Mouse (Mus musculus): Measurements from ENCODE around the gene Elmod2. TPM values are rescaled to one million over a fixed set of nuclear protein-coding genes. Genes with fewer than 3 reads are reported as not detected.
"Not testable (repeated sequence)": the region's sequence is repeated elsewhere in the genome, so short reads cannot be mapped to it uniquely, and the experiment has no call there.

The Elmod2 gene
- polyA plus RNA-seq, 1 experiment, result 23.3 TPM

- Histone ChIP-seq H3K27me3 (ENCODE audit: control insufficient read depth, insufficient read depth, low read length, poor library complexity, severe bottlenecking) (no peaks in the 10 kb centered on the region), H3K4me1 (ENCODE audit: control insufficient read depth, insufficient read depth, low read length) (no peaks in the 10 kb centered on the region), H3K36me3 (ENCODE audit: control insufficient read depth, insufficient read depth, low read length, poor library complexity, severe bottlenecking) (no peaks in the 10 kb centered on the region), H3K27ac (ENCODE audit: insufficient read depth, low read length) (no peak overlapping the region), H3K4me3 (ENCODE audit: low read depth, low read length) (no peak overlapping the region), H3K9ac (ENCODE audit: low read depth, poor library complexity, severe bottlenecking) (no peak overlapping the region), H3K9me3 (replicated peaks; ENCODE audit: control insufficient read depth, insufficient read depth, low read length, poor library complexity, severe bottlenecking) (no peaks in the 10 kb centered on the region)
- TF ChIP-seq CTCF (IDR thresholded peaks at IDR 0.05; ENCODE audit: low read depth, low read length) (peak; percentile 57), POLR2A (IDR thresholded peaks at IDR 0.05; ENCODE audit: insufficient read depth, low read length) (no peak)
Observed at GRCm38 (mm10) chr8:83323056-83323455, 9.2 kb downstream of the Elmod2 start.

- Histone ChIP-seq H3K4me3 (ENCODE audit: low read depth, low read length) (no peak overlapping the region), H3K9ac (ENCODE audit: low read depth, poor library complexity, severe bottlenecking) (no peak overlapping the region), H3K36me3 (ENCODE audit: control insufficient read depth, insufficient read depth, low read length, poor library complexity, severe bottlenecking) (no peaks in the 10 kb centered on the region), H3K27me3 (ENCODE audit: control insufficient read depth, insufficient read depth, low read length, poor library complexity, severe bottlenecking) (no peaks in the 10 kb centered on the region), H3K27ac (ENCODE audit: insufficient read depth, low read length) (no peak overlapping the region), H3K4me1 (ENCODE audit: control insufficient read depth, insufficient read depth, low read length) (no peaks in the 10 kb centered on the region), H3K9me3 (replicated peaks; ENCODE audit: control insufficient read depth, insufficient read depth, low read length, poor library complexity, severe bottlenecking) (no peaks in the 10 kb centered on the region)
- TF ChIP-seq EP300 (IDR thresholded peaks at IDR 0.05; ENCODE audit: insufficient read depth, low read depth, low read length) (no peak), CTCF (IDR thresholded peaks at IDR 0.05; ENCODE audit: low read depth, low read length) (no peak)
Observed at GRCm38 (mm10) chr8:83322374-83322773, 9.9 kb downstream of the Elmod2 start.

GRCm38 (mm10) chr8:83320543-83320942 lies 11.7 kb downstream of the Elmod2 start:
- no peaks in the 10 kb centered on the region for H3K27me3 ChIP-seq (ENCODE audit: control insufficient read depth, insufficient read depth, low read length, poor library complexity, severe bottlenecking)
- TF ChIP-seq EP300 (IDR thresholded peaks at IDR 0.05; ENCODE audit: insufficient read depth, low read depth, low read length) (no peak), POLR2A (IDR thresholded peaks at IDR 0.05; ENCODE audit: insufficient read depth, low read length) (no peak), CTCF (IDR thresholded peaks at IDR 0.05; ENCODE audit: low read depth, low read length) (no peak)
- no peak overlapping the region for H3K9ac ChIP-seq (ENCODE audit: low read depth, poor library complexity, severe bottlenecking)
- no peaks in the 10 kb centered on the region for H3K9me3 ChIP-seq (replicated peaks; ENCODE audit: control insufficient read depth, insufficient read depth, low read length, poor library complexity, severe bottlenecking)
- no peak overlapping the region for H3K4me3 ChIP-seq (ENCODE audit: low read depth, low read length)
- H3K27ac ChIP-seq (ENCODE audit: insufficient read depth, low read length), result no peak overlapping the region
- H3K4me1 ChIP-seq (ENCODE audit: control insufficient read depth, insufficient read depth, low read length), result no peaks in the 10 kb centered on the region
- H3K36me3 ChIP-seq (ENCODE audit: control insufficient read depth, insufficient read depth, low read length, poor library complexity, severe bottlenecking), result no peaks in the 10 kb centered on the region

- no peak overlapping the region for H3K9ac ChIP-seq (ENCODE audit: low read depth, poor library complexity, severe bottlenecking)
- no peaks in the 10 kb centered on the region for H3K4me1 ChIP-seq (ENCODE audit: control insufficient read depth, insufficient read depth, low read length)
- no peaks in the 10 kb centered on the region for H3K9me3 ChIP-seq (replicated peaks; ENCODE audit: control insufficient read depth, insufficient read depth, low read length, poor library complexity, severe bottlenecking)
- TF ChIP-seq POLR2A (IDR thresholded peaks at IDR 0.05; ENCODE audit: insufficient read depth, low read length) (no peak), CTCF (IDR thresholded peaks at IDR 0.05; ENCODE audit: low read depth, low read length) (no peak), EP300 (IDR thresholded peaks at IDR 0.05; ENCODE audit: insufficient read depth, low read depth, low read length) (no peak)
- no peak overlapping the region for H3K4me3 ChIP-seq (ENCODE audit: low read depth, low read length)
- H3K27me3 ChIP-seq (ENCODE audit: control insufficient read depth, insufficient read depth, low read length, poor library complexity, severe bottlenecking), result no peaks in the 10 kb centered on the region
- H3K27ac ChIP-seq (ENCODE audit: insufficient read depth, low read length), result peak overlapping the region; percentile 48; the same call in 1 of the 2 replicates
- H3K36me3 ChIP-seq (ENCODE audit: control insufficient read depth, insufficient read depth, low read length, poor library complexity, severe bottlenecking), result no peaks in the 10 kb centered on the region
Observed at GRCm38 (mm10) chr8:83315691-83316090, 16.6 kb downstream of the Elmod2 start.

- H3K27me3 ChIP-seq (ENCODE audit: control insufficient read depth, insufficient read depth, low read length, poor library complexity, severe bottlenecking); H3K4me1 ChIP-seq (ENCODE audit: control insufficient read depth, insufficient read depth, low read length); H3K36me3 ChIP-seq (ENCODE audit: control insufficient read depth, insufficient read depth, low read length, poor library complexity, severe bottlenecking); H3K4me3 ChIP-seq (ENCODE audit: low read depth, low read length); H3K9me3 ChIP-seq (replicated peaks; ENCODE audit: control insufficient read depth, insufficient read depth, low read length, poor library complexity, severe bottlenecking); H3K9ac ChIP-seq (ENCODE audit: low read depth, poor library complexity, severe bottlenecking): not testable (repeated sequence)
- peak overlapping the region; percentile 48; the same call in 1 of the 2 replicates for H3K27ac ChIP-seq (ENCODE audit: insufficient read depth, low read length)
Observed at GRCm38 (mm10) chr8:83315084-83315483, 17.2 kb downstream of the Elmod2 start.

GRCm38 (mm10) chr8:83309836-83310235 lies 22.4 kb downstream of the Elmod2 start:
- no peaks in the 10 kb centered on the region for H3K36me3 ChIP-seq (ENCODE audit: control insufficient read depth, insufficient read depth, low read length, poor library complexity, severe bottlenecking)
- H3K4me1 ChIP-seq (ENCODE audit: control insufficient read depth, insufficient read depth, low read length), result no peaks in the 10 kb centered on the region
- no peaks in the 10 kb centered on the region for H3K9me3 ChIP-seq (replicated peaks; ENCODE audit: control insufficient read depth, insufficient read depth, low read length, poor library complexity, severe bottlenecking)
- TF ChIP-seq CTCF (IDR thresholded peaks at IDR 0.05; ENCODE audit: low read depth, low read length), result no peak
- TF ChIP-seq POLR2A (IDR thresholded peaks at IDR 0.05; ENCODE audit: insufficient read depth, low read length), result no peak
- TF ChIP-seq EP300 (IDR thresholded peaks at IDR 0.05; ENCODE audit: insufficient read depth, low read depth, low read length), result no peak
- no peaks in the 10 kb centered on the region for H3K27me3 ChIP-seq (ENCODE audit: control insufficient read depth, insufficient read depth, low read length, poor library complexity, severe bottlenecking)
- H3K4me3 ChIP-seq (ENCODE audit: low read depth, low read length), result no peak overlapping the region
- no peak overlapping the region for H3K27ac ChIP-seq (ENCODE audit: insufficient read depth, low read length)
- no peak overlapping the region for H3K9ac ChIP-seq (ENCODE audit: low read depth, poor library complexity, severe bottlenecking)
